Mouse (Mus musculus) lung, postnatal 0 days (tissue): ENCODE results near the gene Thbs2. TPM values are rescaled to one million over a fixed set of nuclear protein-coding genes. Genes with fewer than 3 reads are reported as not detected.

Experiments
- ATAC-seq: fragments of 200-750 bp; cut with Nextera tagmentation; 2 replicates; pipeline ENCODE4 v1.8.0; 2017; ENCODE audit warnings: moderate library complexity
- DNase-seq: peaks from one replicate; pipeline ENCODE4 v3.0.0-alpha.2; 2016; ENCODE audit warnings: low spot score
- H3K27ac ChIP-seq: fragments of 300-500 bp; sonication (generic); 2 replicates; pipeline ENCODE4 v1.5.1; 2014; ENCODE audit warnings: antibody characterized with exemption, mild to moderate bottlenecking, low read length, mixed read lengths
- H3K27me3 ChIP-seq: fragments of 300-500 bp; sonication (generic); replicated peaks from 2 replicates; pipeline ENCODE4 v1.6.1; 2014; ENCODE audit warnings: low read length, mixed read lengths; ENCODE audit not compliant: insufficient read depth
- H3K36me3 ChIP-seq: fragments of 300-500 bp; sonication (generic); 2 replicates; pipeline ENCODE4 v1.6.1; 2014; ENCODE audit warnings: low read length, mixed read lengths; ENCODE audit not compliant: insufficient read depth
- H3K4me1 ChIP-seq: fragments of 300-500 bp; sonication (generic); 2 replicates; pipeline ENCODE4 v1.6.1; 2014; ENCODE audit warnings: antibody characterized with exemption, low read depth, low read length, mixed read lengths; ENCODE audit not compliant: insufficient read depth
- H3K4me2 ChIP-seq: fragments of 300-500 bp; sonication (generic); replicated peaks from 2 replicates; pipeline ENCODE4 v1.6.1; 2014; ENCODE audit warnings: low read depth, mild to moderate bottlenecking, low read length, moderate library complexity, mixed read lengths
- H3K4me3 ChIP-seq: fragments of 300-500 bp; sonication (generic); 2 replicates; pipeline ENCODE4 v1.5.1; 2014; ENCODE audit warnings: low read depth, low read length
- H3K9ac ChIP-seq: fragments of 300-500 bp; sonication (generic); replicated peaks from 2 replicates; pipeline ENCODE4 v1.6.1; 2014; ENCODE audit warnings: low read depth, mild to moderate bottlenecking
- H3K9me3 ChIP-seq: fragments of 300-500 bp; sonication (generic); 2 replicates; pipeline ENCODE4 v1.6.1; 2016; ENCODE audit warnings: low read length, mixed read lengths
- CTCF ChIP-seq: IDR thresholded peaks from 2 replicates; pipeline ENCODE4 v1.5.1; 2016; ENCODE audit warnings: antibody characterized with exemption, mild to moderate bottlenecking
- EP300 ChIP-seq: IDR thresholded peaks from 2 replicates; pipeline ENCODE4 v1.6.1; 2016; ENCODE audit warnings: antibody characterized with exemption, mild to moderate bottlenecking, control low read depth
- WGBS: fragments of 180-500 bp; shearing (Covaris S2); extraction: QIAGEN DNeasy Blood & Tissue Kit; methylation state at CpG from one replicate; pipeline ENCODE4 v1.1.7; 2014; 5-methylcytosine and 5-hydroxymethylcytosine counted together
- polyA plus RNA-seq: library from polyadenylated mRNA; unstranded; fragments of >200 nt; fragmentation: Nextera tagmentation; extraction: Ambion mirVana; gene quantifications from 2 replicates; pipeline ENCODE4 v1.2.1, GENCODE M21; 2015

The Thbs2 gene
- polyA plus RNA-seq, 1 experiment from 2014 or later = 5.4 TPM

DNA sequence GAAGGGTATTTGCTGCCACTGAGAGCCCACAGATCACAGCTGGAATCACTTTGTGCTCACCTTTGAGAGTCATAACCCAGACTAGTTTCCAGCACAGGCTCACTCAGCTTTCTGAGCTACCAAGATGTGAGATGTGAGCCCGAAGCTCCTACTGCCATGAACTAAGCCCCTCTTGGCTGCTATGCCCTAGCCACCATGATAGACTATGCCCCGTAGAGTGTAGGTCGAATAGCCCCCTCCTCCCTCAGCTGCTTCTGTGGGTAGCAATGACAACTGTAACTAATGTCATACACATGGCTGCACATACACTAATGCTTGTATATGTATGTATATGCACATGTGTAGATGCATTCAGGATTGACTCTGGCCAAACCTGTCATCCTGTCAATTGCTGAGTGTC is 20.3 kb upstream of the Thbs2 start:
- no peak overlapping the region for H3K4me3 ChIP-seq
- H3K27me3 ChIP-seq = no peaks in the 10 kb centered on the region
- no peaks in the 10 kb centered on the region for H3K9me3 ChIP-seq
- DNase-seq (no peak), ATAC-seq (no peak)
- no peaks in the 10 kb centered on the region for H3K4me1 ChIP-seq
- H3K4me2 ChIP-seq = no peak overlapping the region
- 75% methylated on average over 3 of the region's 3 CpGs for WGBS
- H3K36me3 ChIP-seq = no peaks in the 10 kb centered on the region
- H3K9ac ChIP-seq = no peak overlapping the region
- no peak for TF ChIP-seq EP300
- TF ChIP-seq CTCF = no peak
- no peak overlapping the region for H3K27ac ChIP-seq

DNA sequence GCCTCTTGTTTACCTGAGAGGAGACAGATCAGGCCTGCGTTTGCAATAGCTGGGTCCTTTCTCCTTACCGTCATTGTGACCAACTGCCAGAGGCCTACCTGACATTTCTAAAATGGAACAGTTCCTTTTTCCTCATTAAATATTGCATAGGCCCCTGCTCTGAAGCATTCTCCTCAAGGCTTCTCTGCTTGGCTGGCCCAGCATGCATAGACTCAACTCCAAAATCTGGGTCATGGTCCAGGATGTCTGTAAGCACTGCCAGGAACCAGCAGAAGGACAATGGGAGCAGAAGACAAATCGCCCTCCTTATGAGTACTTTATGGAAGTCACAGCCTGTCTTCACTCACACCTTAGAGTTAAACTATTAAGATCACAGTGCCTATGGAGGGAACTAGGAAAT is 17.7 kb upstream of the Thbs2 start:
- Histone ChIP-seq H3K4me2 (no peak overlapping the region), H3K27me3 (no peaks in the 10 kb centered on the region), H3K4me1 (no peaks in the 10 kb centered on the region), H3K36me3 (no peaks in the 10 kb centered on the region), H3K4me3 (no peak overlapping the region), H3K27ac (no peak overlapping the region), H3K9me3 (no peaks in the 10 kb centered on the region), H3K9ac (no peak overlapping the region)
- ATAC-seq (no peak), DNase-seq (no peak)
- TF ChIP-seq CTCF (no peak), EP300 (no peak)
- WGBS = 79% methylated on average over 3 of the region's 3 CpGs

DNA sequence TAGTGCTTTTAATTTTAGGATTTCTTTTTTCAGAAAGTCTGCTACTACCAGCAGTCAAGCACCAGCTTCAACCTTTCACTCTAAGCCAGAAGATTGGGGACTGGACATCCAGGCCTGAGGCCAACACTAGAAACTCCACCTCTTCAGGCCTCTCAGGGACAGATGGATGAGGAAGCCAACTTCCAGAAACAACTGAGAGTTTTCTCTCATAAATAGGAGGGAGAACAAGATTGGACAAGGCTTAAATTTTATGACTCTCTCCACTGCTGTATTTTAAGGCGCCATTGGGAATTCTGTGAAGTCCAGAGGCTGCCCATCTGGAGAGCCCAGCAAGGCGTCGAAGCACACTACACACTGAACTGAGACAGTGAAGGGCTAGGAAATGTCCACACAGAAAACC is 17.0 kb upstream of the Thbs2 start:
- no peak for TF ChIP-seq CTCF
- no peak for TF ChIP-seq EP300
- Histone ChIP-seq H3K9me3 (no peaks in the 10 kb centered on the region), H3K9ac (no peak overlapping the region), H3K4me3 (no peak overlapping the region), H3K4me1 (no peaks in the 10 kb centered on the region), H3K27ac (no peak overlapping the region), H3K4me2 (no peak overlapping the region), H3K27me3 (no peaks in the 10 kb centered on the region), H3K36me3 (no peaks in the 10 kb centered on the region)
- DNase-seq (no peak), ATAC-seq (no peak)
- 87% methylated on average over 3 of the region's 3 CpGs for WGBS

- H3K4me1 ChIP-seq = no peaks in the 10 kb centered on the region
- H3K9ac ChIP-seq = no peak overlapping the region
- no peaks in the 10 kb centered on the region for H3K36me3 ChIP-seq
- no peaks in the 10 kb centered on the region for H3K9me3 ChIP-seq
- no peak overlapping the region for H3K27ac ChIP-seq
- H3K4me3 ChIP-seq = no peak overlapping the region
- 81% methylated on average over 4 of the region's 4 CpGs for WGBS
- no peak for TF ChIP-seq EP300
- TF ChIP-seq CTCF = no peak
- no peak overlapping the region for H3K4me2 ChIP-seq
- DNase-seq (no peak), ATAC-seq (no peak)
- H3K27me3 ChIP-seq = no peaks in the 10 kb centered on the region
Measured at GRCm38 (mm10) chr17:14706066-14706465, 12.0 kb upstream of the Thbs2 start.

DNA sequence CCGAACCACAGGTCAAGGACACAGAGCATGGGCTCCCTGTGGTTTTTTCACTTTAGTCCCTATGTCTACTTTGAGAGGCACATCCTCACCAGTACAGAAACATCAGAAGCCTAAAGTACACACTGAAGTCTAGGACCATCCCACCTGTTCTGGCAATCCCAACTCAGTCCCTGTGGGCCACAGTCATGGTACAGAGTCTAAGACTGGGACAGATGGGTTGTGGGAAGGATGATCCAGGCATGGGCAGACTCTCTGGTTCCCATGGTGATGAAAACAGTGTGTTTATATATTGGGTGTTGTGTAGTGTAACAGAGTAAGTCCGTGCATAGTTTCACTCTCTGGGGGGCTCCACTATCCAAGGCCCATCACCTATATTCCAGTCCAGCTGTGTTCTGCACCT is 11.4 kb upstream of the Thbs2 start:
- H3K4me3 ChIP-seq = no peak overlapping the region
- no peak for DNase-seq
- no peak overlapping the region for H3K4me2 ChIP-seq
- H3K27me3 ChIP-seq = no peaks in the 10 kb centered on the region
- no peaks in the 10 kb centered on the region for H3K4me1 ChIP-seq
- 75% methylated on average over 2 of the region's 2 CpGs for WGBS
- H3K9me3 ChIP-seq = no peaks in the 10 kb centered on the region
- no peaks in the 10 kb centered on the region for H3K36me3 ChIP-seq
- TF ChIP-seq CTCF (no peak), EP300 (no peak)
- ATAC-seq = no peak
- no peak overlapping the region for H3K9ac ChIP-seq
- H3K27ac ChIP-seq = no peak overlapping the region

- H3K27me3 ChIP-seq = no peaks in the 10 kb centered on the region
- H3K4me3 ChIP-seq = no peak overlapping the region
- no peak overlapping the region for H3K9ac ChIP-seq
- H3K4me1 ChIP-seq = no peaks in the 10 kb centered on the region
- no peak for TF ChIP-seq CTCF
- no peak for TF ChIP-seq EP300
- DNase-seq = no peak
- WGBS = 67% methylated on average over 6 of the region's 6 CpGs
- no peak overlapping the region for H3K4me2 ChIP-seq
- no peaks in the 10 kb centered on the region for H3K9me3 ChIP-seq
- ATAC-seq = no peak
- no peak overlapping the region for H3K27ac ChIP-seq
- H3K36me3 ChIP-seq = no peaks in the 10 kb centered on the region
Measured at GRCm38 (mm10) chr17:14703771-14704170, 9.7 kb upstream of the Thbs2 start.

DNA sequence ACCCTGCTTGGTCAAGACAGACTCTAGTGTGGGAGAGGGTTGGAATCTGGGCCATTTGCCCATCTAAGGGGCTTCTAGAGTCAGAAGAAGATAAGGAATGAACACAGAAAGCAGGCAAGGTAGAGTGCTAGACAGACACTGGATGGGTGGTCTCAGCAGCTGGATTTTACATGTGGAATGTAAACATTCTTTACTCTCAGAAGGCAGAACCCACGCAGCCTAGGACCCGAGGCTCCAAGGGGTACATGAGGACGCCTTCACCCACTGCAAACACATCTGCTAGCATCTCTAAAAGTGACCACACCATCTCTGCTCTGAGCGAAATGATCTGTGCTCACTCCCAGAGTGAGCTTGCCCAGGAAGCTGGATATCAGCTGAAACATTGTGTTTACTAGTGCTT is 9.2 kb upstream of the Thbs2 start:
- ATAC-seq (no peak), DNase-seq (no peak)
- no peaks in the 10 kb centered on the region for H3K9me3 ChIP-seq
- H3K27ac ChIP-seq = no peak overlapping the region
- H3K27me3 ChIP-seq = no peaks in the 10 kb centered on the region
- 30% methylated on average over 4 of the region's 4 CpGs for WGBS
- no peak overlapping the region for H3K4me2 ChIP-seq
- H3K4me1 ChIP-seq = no peaks in the 10 kb centered on the region
- no peak for TF ChIP-seq EP300
- no peak for TF ChIP-seq CTCF
- H3K4me3 ChIP-seq = no peak overlapping the region
- H3K36me3 ChIP-seq = no peaks in the 10 kb centered on the region
- no peak overlapping the region for H3K9ac ChIP-seq
